Mouse (Mus musculus) MEL (cell line): ENCODE results near the gene Tekt4. TPM values are rescaled to one million over a fixed set of nuclear protein-coding genes. Genes with fewer than 3 reads are reported as not detected.

Experiments used
- DNase-seq: peaks from one replicate; pipeline ENCODE4 v3.0.0; 2011; ENCODE audit warnings: low read depth, low spot score
- H3K27ac ChIP-seq: 2 replicates; pipeline ENCODE4 v1.5.1; 2012; ENCODE audit warnings: low read depth, mild to moderate bottlenecking, control low read depth, low read length, moderate library complexity; ENCODE audit not compliant: control insufficient read depth
- H3K27me3 ChIP-seq, 2 experiments: fragments of 150-350 bp in 1 of 2; sonication (generic) in 1 of 2; 2 replicates each; pipeline ENCODE4 v1.6.1; 2012; ENCODE audit warnings: low read length in 2 of 2, mild to moderate bottlenecking in 2 of 2, improper control_type of control experiment in 1 of 2, moderate library complexity in 1 of 2; ENCODE audit not compliant: insufficient read depth in 2 of 2, control insufficient read depth in 1 of 2
- H3K36me3 ChIP-seq, 2 experiments: 2 replicates each; pipeline ENCODE4 v1.6.1; 2012 to 2014; ENCODE audit warnings: low read length in 2 of 2, improper control_type of control experiment in 1 of 2, inconsistent platforms in 1 of 2, mild to moderate bottlenecking in 1 of 2; ENCODE audit not compliant: insufficient read depth in 2 of 2, control insufficient read depth in 1 of 2
- H3K4me1 ChIP-seq, 2 experiments: fragments of 150-350 bp in 1 of 2; sonication (generic) in 1 of 2; 2 replicates each; pipeline ENCODE4 v1.6.1; 2012; ENCODE audit warnings: low read length in 2 of 2, improper control_type of control experiment in 1 of 2, mild to moderate bottlenecking in 1 of 2; ENCODE audit not compliant: insufficient read depth in 2 of 2, control insufficient read depth in 1 of 2
- H3K4me3 ChIP-seq, 2 experiments: fragments of 150-350 bp in 1 of 2; sonication (generic) in 1 of 2; 2 replicates each; pipeline ENCODE4 v1.5.1; 2012; ENCODE audit warnings: low read depth in 2 of 2, low read length in 2 of 2, mild to moderate bottlenecking in 2 of 2, moderate library complexity in 2 of 2, control low read depth in 1 of 2, improper control_type of control experiment in 1 of 2; ENCODE audit not compliant: control insufficient read depth in 1 of 2, insufficient read depth in 1 of 2
- H3K79me2 ChIP-seq: 2 replicates; pipeline ENCODE4 v1.6.1; 2012; ENCODE audit warnings: mild to moderate bottlenecking, low read length, moderate library complexity; ENCODE audit not compliant: control insufficient read depth, poor library complexity, insufficient read depth
- H3K9ac ChIP-seq: 2 replicates; pipeline ENCODE4 v1.6.1; 2012; ENCODE audit warnings: low read depth, mild to moderate bottlenecking, control low read depth, low read length, moderate library complexity; ENCODE audit not compliant: control insufficient read depth, poor library complexity, severe bottlenecking
- H3K9me3 ChIP-seq: fragments of 150-350 bp; sonication (generic); replicated peaks from 2 replicates; pipeline ENCODE4 v1.6.1; 2012; ENCODE audit warnings: mild to moderate bottlenecking, low read length, improper control_type of control experiment, moderate library complexity; ENCODE audit not compliant: insufficient read depth
- CHD1 ChIP-seq: IDR thresholded peaks from 2 replicates; pipeline ENCODE4 v1.6.1; 2012; ENCODE audit warnings: low read depth, mild to moderate bottlenecking, inconsistent platforms, low read length, improper control_type of control experiment
- CHD2 ChIP-seq: IDR thresholded peaks from 2 replicates; pipeline ENCODE4 v1.6.1; 2011; ENCODE audit warnings: low read length, improper control_type of control experiment
- CTCF ChIP-seq, 3 experiments: IDR thresholded peaks in 2 of 3; conservative IDR thresholded peaks in 1 of 3; 2 replicates each; pipeline ENCODE4 v1.5.1; 2011 to 2012; ENCODE audit warnings: low read length in 3 of 3, low read depth in 2 of 3, mild to moderate bottlenecking in 2 of 3, improper control_type of control experiment in 1 of 3, inconsistent platforms in 1 of 3, mixed read lengths in 1 of 3, moderate library complexity in 1 of 3; ENCODE audit not compliant: control insufficient read depth in 1 of 3, insufficient read depth in 1 of 3, poor library complexity in 1 of 3, severe bottlenecking in 1 of 3
- E2F4 ChIP-seq: IDR thresholded peaks from 2 replicates; pipeline ENCODE4 v1.6.1; 2011; ENCODE audit warnings: low read depth, low read length, improper control_type of control experiment, borderline replicate concordance
- ELF1 ChIP-seq: IDR thresholded peaks from 2 replicates; pipeline ENCODE4 v1.6.1; 2014; ENCODE audit warnings: low read depth, mild to moderate bottlenecking, inconsistent platforms, low read length, improper control_type of control experiment, moderate library complexity
- EP300 ChIP-seq, 2 experiments: IDR thresholded peaks; 2 replicates each; pipeline ENCODE4 v1.6.1; 2011; ENCODE audit warnings: improper control_type of control experiment in 2 of 2, low read length in 2 of 2, low read depth in 1 of 2, mild to moderate bottlenecking in 1 of 2
- ETS1 ChIP-seq: IDR thresholded peaks from 2 replicates; pipeline ENCODE4 v1.6.1; 2012; ENCODE audit warnings: low read depth, mild to moderate bottlenecking, inconsistent platforms, low read length, improper control_type of control experiment, moderate library complexity
- GABPA ChIP-seq: IDR thresholded peaks from 2 replicates; pipeline ENCODE4 v1.6.1; 2012; ENCODE audit warnings: low read depth, mild to moderate bottlenecking, inconsistent platforms, low read length, improper control_type of control experiment, moderate library complexity
- HCFC1 ChIP-seq: IDR thresholded peaks from 2 replicates; pipeline ENCODE4 v1.6.1; 2012; ENCODE audit warnings: low read depth, mild to moderate bottlenecking, inconsistent platforms, low read length, improper control_type of control experiment, moderate library complexity
- JUND ChIP-seq: IDR thresholded peaks from 2 replicates; pipeline ENCODE4 v1.6.1; 2011; ENCODE audit warnings: low read depth, mild to moderate bottlenecking, improper control_type of control experiment, low read length
- MAFK ChIP-seq: IDR thresholded peaks from 2 replicates; pipeline ENCODE4 v1.6.1; 2011; ENCODE audit warnings: low read depth, mild to moderate bottlenecking, low read length, improper control_type of control experiment, borderline replicate concordance
- MAX ChIP-seq: IDR thresholded peaks from 2 replicates; pipeline ENCODE4 v1.6.1; 2011; ENCODE audit warnings: low read length, improper control_type of control experiment
- MAZ ChIP-seq: IDR thresholded peaks from 2 replicates; pipeline ENCODE4 v1.6.1; 2012; ENCODE audit warnings: low read depth, mild to moderate bottlenecking, inconsistent platforms, low read length, improper control_type of control experiment
- MXI1 ChIP-seq: IDR thresholded peaks from 2 replicates; pipeline ENCODE4 v1.6.1; 2011; ENCODE audit warnings: mild to moderate bottlenecking, low read depth, low read length, improper control_type of control experiment
- MYB ChIP-seq: IDR thresholded peaks from 2 replicates; pipeline ENCODE4 v1.6.1; 2011; ENCODE audit warnings: mild to moderate bottlenecking, low read depth, low read length, improper control_type of control experiment
- POLR2AphosphoS5 ChIP-seq: IDR thresholded peaks from 2 replicates; pipeline ENCODE4 v1.6.1; 2012; ENCODE audit warnings: low read depth, borderline replicate concordance, mild to moderate bottlenecking, inconsistent platforms, low read length, moderate library complexity, mixed read lengths
- RCOR1 ChIP-seq: IDR thresholded peaks from 2 replicates; pipeline ENCODE4 v1.6.1; 2012; ENCODE audit warnings: low read depth, mild to moderate bottlenecking, inconsistent platforms, low read length, improper control_type of control experiment
- SIN3A ChIP-seq: IDR thresholded peaks from 2 replicates; pipeline ENCODE4 v1.6.1; 2012; ENCODE audit warnings: low read length, improper control_type of control experiment, inconsistent platforms
- SMC3 ChIP-seq: IDR thresholded peaks from 2 replicates; pipeline ENCODE4 v1.6.1; 2011; ENCODE audit warnings: low read depth, low read length, improper control_type of control experiment
- USF1 ChIP-seq: IDR thresholded peaks from 2 replicates; pipeline ENCODE4 v1.6.1; 2014; ENCODE audit warnings: low read depth, mild to moderate bottlenecking, inconsistent platforms, low read length, improper control_type of control experiment, moderate library complexity
- ZMIZ1 ChIP-seq: IDR thresholded peaks from 2 replicates; pipeline ENCODE4 v1.6.1; 2012; ENCODE audit warnings: low read depth, mild to moderate bottlenecking, inconsistent platforms, low read length, improper control_type of control experiment, moderate library complexity
- polyA plus RNA-seq, 2 experiments: library from polyadenylated mRNA; stranded (reverse) in 1 of 2; unstranded in 1 of 2; fragments of >175 nt in 1 of 2; fragments of >200 nt in 1 of 2; gene quantifications; 2 replicates each; pipeline versions ENCODE4 v1.2.1 to v1.2.4; 2012; ENCODE audit warnings: low replicate concordance in 2 of 2, low read depth in 1 of 2; ENCODE audit not compliant: insufficient read length in 2 of 2, insufficient read depth in 1 of 2, missing spikeins in 1 of 2
- total RNA-seq: library from RNA; depleted of rRNA; stranded (reverse); fragments of 300-350 nt; gene quantifications from 2 replicates; pipeline ENCODE4 v1.2.3, GENCODE M21; 2012

Tekt4 gene
- total and polyA plus RNA-seq, 3 experiments = not detected

GRCm38 (mm10) chr17:25411251-25411650 is 43.2 kb upstream of the Tekt4 start:
- no peak overlapping the region for H3K9ac ChIP-seq
- DNase-seq = no peak
- H3K27ac ChIP-seq = no peak overlapping the region
- no peak overlapping the region for H3K4me3 ChIP-seq
- TF ChIP-seq CHD2 (no peak), MAFK (no peak), USF1 (no peak), MAZ (no peak)
- H3K79me2 ChIP-seq = no peaks in the 10 kb centered on the region
- H3K4me1 ChIP-seq = no peaks in the 10 kb centered on the region
- H3K27me3 ChIP-seq = no peaks in the 10 kb centered on the region
- no peaks in the 10 kb centered on the region for H3K9me3 ChIP-seq
- no peaks in the 10 kb centered on the region for H3K36me3 ChIP-seq

- Histone ChIP-seq H3K79me2 (no peaks in the 10 kb centered on the region), H3K4me3 (no peak overlapping the region), H3K4me1 (no peaks in the 10 kb centered on the region), H3K9me3 (no peaks in the 10 kb centered on the region), H3K9ac (no peak overlapping the region), H3K36me3 (no peaks in the 10 kb centered on the region), H3K27me3 (no peaks in the 10 kb centered on the region), H3K27ac (no peak overlapping the region)
- DNase-seq = no peak
- TF ChIP-seq E2F4 (no peak), MXI1 (no peak), USF1 (no peak), ETS1 (no peak), EP300 (IDR thresholded peaks at IDR 0.05; ENCODE audit: low read depth in 1 of 2, low read length in 2 of 2) (no peak), JUND (no peak), ELF1 (no peak), POLR2AphosphoS5 (no peak), MAX (no peak), MYB (no peak), CHD1 (no peak), RCOR1 (no peak), GABPA (no peak), SIN3A (no peak), SMC3 (no peak), MAZ (no peak), ZMIZ1 (no peak), CTCF (IDR thresholded peaks at IDR 0.05 in 2 of 3, conservative IDR thresholded peaks at IDR 0.05 in 1 of 3; ENCODE audit: control insufficient read depth in 1 of 3, insufficient read depth in 1 of 3, low read depth in 2 of 3, low read length in 3 of 3, poor library complexity in 1 of 3, severe bottlenecking in 1 of 3) (no peak), HCFC1 (no peak)
Measured at GRCm38 (mm10) chr17:25414209-25414608, 40.2 kb upstream of the Tekt4 start.
